Mouse (Mus musculus) gastrocnemius, adult 2 months (tissue): ENCODE data around the gene Hnrnpa2b1. TPM values are rescaled to one million over a fixed set of nuclear protein-coding genes. Genes with fewer than 3 reads are reported as not detected.

ENCODE experiments used
- DNase-seq: peaks from one replicate; pipeline ENCODE4 v3.0.0; 2022
- H3K27ac ChIP-seq: fragments of 200-600 bp; 2 replicates; pipeline ENCODE4 v1.8.1; 2022; ENCODE audit warnings: mild to moderate bottlenecking
- H3K4me3 ChIP-seq: fragments of 200-600 bp; 2 replicates; pipeline ENCODE4 v1.8.1; 2022; ENCODE audit warnings: mild to moderate bottlenecking, moderate library complexity
- CTCF ChIP-seq: fragments of 200-600 bp; IDR thresholded peaks from 2 replicates; pipeline ENCODE4 v1.8.1; 2022; ENCODE audit warnings: antibody characterized with exemption, mild to moderate bottlenecking, moderate library complexity
- intact Hi-C: fragments of 180-260 bp; cut with DNase I; formaldehyde crosslinking; loops from one replicate; pipeline ENCODE4 v1.15.1; 2025
- total RNA-seq, 2 experiments: library from RNA; stranded (reverse); gene quantifications; 2 replicates each; pipeline ENCODE4 v1.2.3; 2021

Hnrnpa2b1 gene
- total RNA-seq, 2 experiments from 2014 or later = 290 to 399 TPM

GRCm38 (mm10) chr6:51432535-51433397 is 36.9 kb downstream of the Hnrnpa2b1 start, which contains the start of gene Nfe2l3:
Gene Nfe2l3 (plus strand): TSS chr6:51432670.
- intact Hi-C loops = no loop called here
- Histone ChIP-seq H3K4me3 (peak within 1 kb of the TSS; percentile 68), H3K27ac (no peak within 1 kb of the TSS)
- TF ChIP-seq CTCF = no peak
- peak; percentile 57 for DNase-seq

GRCm38 (mm10) chr6:51424537-51424936 is 45.2 kb downstream of the Hnrnpa2b1 start:
- Histone ChIP-seq H3K4me3 (no peak overlapping the region), H3K27ac (no peak overlapping the region)
- no peak for TF ChIP-seq CTCF
- intact Hi-C loops = no loop called here
- DNase-seq = no peak

GRCm38 (mm10) chr6:51423466-51424122 is 46.1 kb downstream of the Hnrnpa2b1 start:
- DNase-seq = no peak
- no peak overlapping the region for H3K27ac ChIP-seq
- TF ChIP-seq CTCF = no peak
- intact Hi-C loops = no loop called here
- no peak overlapping the region for H3K4me3 ChIP-seq

GRCm38 (mm10) chr6:51417306-51417936 is 52.3 kb downstream of the Hnrnpa2b1 start:
- no peak for TF ChIP-seq CTCF
- intact Hi-C loops = no loop called here
- H3K27ac ChIP-seq = no peak overlapping the region
- no peak for DNase-seq
- no peak overlapping the region for H3K4me3 ChIP-seq

- Histone ChIP-seq H3K4me3 (no peak overlapping the region), H3K27ac (no peak overlapping the region)
- intact Hi-C loops = no loop called here
- no peak for TF ChIP-seq CTCF
- no peak for DNase-seq
Observed at GRCm38 (mm10) chr6:51416433-51416832, 53.3 kb downstream of the Hnrnpa2b1 start.

Other genes with a start within 250 kb of the Hnrnpa2b1 start
- not detected for gene Nfe2l3, start 37.2 kb downstream of the Hnrnpa2b1 start, total RNA-seq
- gene Cbx3, start 466 bp upstream of the Hnrnpa2b1 start, total RNA-seq = 10 to 100 TPM; 38.6 to 51.1 TPM
- gene Snx10, start 54.0 kb upstream of the Hnrnpa2b1 start, total RNA-seq = 1 to 10 TPM; 4.4 to 6.1 TPM